In genomic region chr17:46618394-46618768, GRCm38 (mm10) we compare ENCODE assay signal across 10 mouse cellular contexts. TPM values are rescaled to one million over a fixed set of nuclear protein-coding genes. Genes with fewer than 3 reads are reported as not detected.
DNase-seq lines count a peak whose midpoint lies in the region; ATAC-seq lines count a peak whose summit lies in the region.
"Had no signal": no experiment of that assay in that cellular context is flagged by ENCODE, and none has a peak within 500 bp of the region (broad histone marks: within the 10 kb centered on the region; RNA-seq: fewer than 3 reads in every experiment).

No protein-coding gene starts in this region.

- DNase-seq in heart, adult 18-20 months = no peak
- peak; percentile 62 for DNase-seq in embryo, embryonic 11 days
- no peak for DNase-seq in right cerebral cortex, postnatal 36 days (ENCODE audit: low spot score in 2 of 2)
- DNase-seq in gastrocnemius, postnatal 25 days = no peak
- no peak for DNase-seq in right cerebral cortex, postnatal 10 days (ENCODE audit: low spot score in 2 of 2)
- DNase-seq: adrenal gland, adult 8-10 months; kidney, postnatal 25 days had no signal

- H3K9me3 ChIP-seq in heart, embryonic 15.5 days (replicated peaks) = no peaks in the 10 kb centered on the region
- H3K9me3 ChIP-seq in hindbrain, embryonic 12.5 days (replicated peaks) = no peaks in the 10 kb centered on the region
- H3K9me3 ChIP-seq in midbrain, embryonic 12.5 days = no peaks in the 10 kb centered on the region

- H3K27ac ChIP-seq in heart, embryonic 15.5 days = peak overlapping the region; percentile 83
- peak overlapping the region; percentile 87 for H3K27ac ChIP-seq in hindbrain, embryonic 12.5 days
- H3K27ac ChIP-seq in midbrain, embryonic 12.5 days (replicated peaks) = peak overlapping the region; percentile 81

- H3K27me3 ChIP-seq in heart, embryonic 15.5 days = no peaks in the 10 kb centered on the region
- H3K27me3 ChIP-seq in hindbrain, embryonic 12.5 days = no peaks in the 10 kb centered on the region
- no peaks in the 10 kb centered on the region for H3K27me3 ChIP-seq in midbrain, embryonic 12.5 days

- H3K4me1 ChIP-seq in heart, embryonic 15.5 days (replicated peaks) = peaks cover 77% of the 10 kb centered on the region
- H3K4me1 ChIP-seq in hindbrain, embryonic 12.5 days = peaks cover 75% of the 10 kb centered on the region
- H3K4me1 ChIP-seq in midbrain, embryonic 12.5 days = peaks cover 60% of the 10 kb centered on the region

- peak overlapping the region; percentile 49 for H3K9ac ChIP-seq in heart, embryonic 15.5 days
- H3K9ac ChIP-seq in hindbrain, embryonic 12.5 days = 0 out of 2 replicates have a peak overlapping the region, but pooled peaks have one; percentile 55
- H3K9ac ChIP-seq in midbrain, embryonic 12.5 days (replicated peaks) = 0 out of 2 replicates have a peak overlapping the region, but pooled peaks have one; percentile 41

- no peaks in the 10 kb centered on the region for H3K36me3 ChIP-seq in heart, embryonic 15.5 days
- no peaks in the 10 kb centered on the region for H3K36me3 ChIP-seq in hindbrain, embryonic 12.5 days
- no peaks in the 10 kb centered on the region for H3K36me3 ChIP-seq in midbrain, embryonic 12.5 days

- H3K4me3 ChIP-seq in heart, embryonic 15.5 days = peak overlapping the region; percentile 5
- H3K4me3 ChIP-seq in hindbrain, embryonic 12.5 days = no peak overlapping the region
- no peak overlapping the region for H3K4me3 ChIP-seq in midbrain, embryonic 12.5 days

- peak overlapping the region; percentile 40 for H3K4me2 ChIP-seq in heart, embryonic 15.5 days
- peak overlapping the region; percentile 34 for H3K4me2 ChIP-seq in hindbrain, embryonic 12.5 days (replicated peaks)
- peak overlapping the region; percentile 34 for H3K4me2 ChIP-seq in midbrain, embryonic 12.5 days (replicated peaks)

- 0 out of 2 replicates have a peak, but pooled peaks have one; percentile 33 for ATAC-seq in heart, embryonic 15.5 days (replicated peaks; ENCODE audit: insufficient number of reproducible peaks, insufficient read depth, low FRiP score, low read depth)
- no peak for ATAC-seq in hindbrain, embryonic 12.5 days (ENCODE audit: low FRiP score)
- ATAC-seq in midbrain, embryonic 12.5 days (ENCODE audit: low FRiP score, low read depth) = no peak

- 11% methylated on average over 6 of the region's 6 CpGs for WGBS in heart, embryonic 15.5 days
- 6% methylated on average over 6 of the region's 6 CpGs for WGBS in hindbrain, embryonic 12.5 days
- 11% methylated on average over 6 of the region's 6 CpGs for WGBS in midbrain, embryonic 12.5 days

RNA-seq across cellular contexts. Expression of gene Ptk7, which starts 10.9 kb away (rescaled TPM):
- 34.1 and 49.5 TPM in 2 replicates for polyA plus RNA-seq in heart, embryonic 15.5 days (2015; fragmentation: Nextera tagmentation; extraction: Ambion mirVana)
- total RNA-seq in heart, adult 18-20 months (2021) = 1 to 10 TPM; 2.0 to 2.5 TPM
- polyA plus RNA-seq in hindbrain, embryonic 12.5 days (2016; fragmentation: Nextera tagmentation; extraction: Ambion mirVana) = 80.9 and 81.9 TPM in 2 replicates
- polyA plus RNA-seq in midbrain, embryonic 12.5 days (2016; fragmentation: Nextera tagmentation; extraction: Ambion mirVana) = 57.1 and 63.4 TPM in 2 replicates
- total RNA-seq in gastrocnemius, postnatal 25 days (2021) = 1 to 10 TPM; 1.1 to 1.3 TPM

RNA-seq across cellular contexts. Expression of gene Klc4, which starts 27.4 kb away (rescaled TPM):
- 20.2 and 24.2 TPM in 2 replicates for polyA plus RNA-seq in heart, embryonic 15.5 days (2015; fragmentation: Nextera tagmentation; extraction: Ambion mirVana)
- 10 to 100 TPM; 25.9 to 26.8 TPM for total RNA-seq in heart, adult 18-20 months (2021)
- polyA plus RNA-seq in hindbrain, embryonic 12.5 days (2016; fragmentation: Nextera tagmentation; extraction: Ambion mirVana) = 37.8 and 40.0 TPM in 2 replicates
- polyA plus RNA-seq in midbrain, embryonic 12.5 days (2016; fragmentation: Nextera tagmentation; extraction: Ambion mirVana) = 43.6 and 44.7 TPM in 2 replicates
- 10 to 100 TPM; 12.7 to 15.0 TPM for total RNA-seq in gastrocnemius, postnatal 25 days (2021)

RNA-seq across cellular contexts. Expression of gene Mrpl2, which starts 27.6 kb away (rescaled TPM):
- 94.3 and 102 TPM in 2 replicates for polyA plus RNA-seq in heart, embryonic 15.5 days (2015; fragmentation: Nextera tagmentation; extraction: Ambion mirVana)
- total RNA-seq in heart, adult 18-20 months (2021) = 100 to 1,000 TPM; 136 to 141 TPM
- polyA plus RNA-seq in hindbrain, embryonic 12.5 days (2016; fragmentation: Nextera tagmentation; extraction: Ambion mirVana) = 79.7 and 88.2 TPM in 2 replicates
- 73.9 and 88.4 TPM in 2 replicates for polyA plus RNA-seq in midbrain, embryonic 12.5 days (2016; fragmentation: Nextera tagmentation; extraction: Ambion mirVana)
- 100 to 1,000 TPM in 1 of 2 experiments, 10 to 100 TPM in 1; 99.2 to 110 TPM for total RNA-seq in gastrocnemius, postnatal 25 days (2021)

RNA-seq across cellular contexts. Expression of gene Cul7, which starts 31.8 kb away (rescaled TPM):
- polyA plus RNA-seq in heart, embryonic 15.5 days (2015; fragmentation: Nextera tagmentation; extraction: Ambion mirVana) = 32.8 and 44.9 TPM in 2 replicates
- total RNA-seq in heart, adult 18-20 months (2021) = 10 to 100 TPM; 16.9 to 18.8 TPM
- polyA plus RNA-seq in hindbrain, embryonic 12.5 days (2016; fragmentation: Nextera tagmentation; extraction: Ambion mirVana) = 52.1 and 53.0 TPM in 2 replicates
- polyA plus RNA-seq in midbrain, embryonic 12.5 days (2016; fragmentation: Nextera tagmentation; extraction: Ambion mirVana) = 48.3 and 49.0 TPM in 2 replicates
- total RNA-seq in gastrocnemius, postnatal 25 days (2021) = 10 to 100 TPM in 1 of 2 experiments, 1 to 10 TPM in 1; 8.8 to 14.4 TPM

RNA-seq across cellular contexts. Expression of gene Rrp36, which starts 55.8 kb away (rescaled TPM):
- polyA plus RNA-seq in heart, embryonic 15.5 days (2015; fragmentation: Nextera tagmentation; extraction: Ambion mirVana) = 33.2 and 39.7 TPM in 2 replicates
- total RNA-seq in heart, adult 18-20 months (2021) = 10 to 100 TPM; 13.4 to 14.2 TPM
- 54.2 and 61.8 TPM in 2 replicates for polyA plus RNA-seq in hindbrain, embryonic 12.5 days (2016; fragmentation: Nextera tagmentation; extraction: Ambion mirVana)
- 54.1 and 56.0 TPM in 2 replicates for polyA plus RNA-seq in midbrain, embryonic 12.5 days (2016; fragmentation: Nextera tagmentation; extraction: Ambion mirVana)
- total RNA-seq in gastrocnemius, postnatal 25 days (2021) = 10 to 100 TPM in 1 of 2 experiments, 1 to 10 TPM in 1; 7.5 to 12.1 TPM
